ENCODE assay signal across 21 mouse cellular contexts in the genomic region with DNA sequence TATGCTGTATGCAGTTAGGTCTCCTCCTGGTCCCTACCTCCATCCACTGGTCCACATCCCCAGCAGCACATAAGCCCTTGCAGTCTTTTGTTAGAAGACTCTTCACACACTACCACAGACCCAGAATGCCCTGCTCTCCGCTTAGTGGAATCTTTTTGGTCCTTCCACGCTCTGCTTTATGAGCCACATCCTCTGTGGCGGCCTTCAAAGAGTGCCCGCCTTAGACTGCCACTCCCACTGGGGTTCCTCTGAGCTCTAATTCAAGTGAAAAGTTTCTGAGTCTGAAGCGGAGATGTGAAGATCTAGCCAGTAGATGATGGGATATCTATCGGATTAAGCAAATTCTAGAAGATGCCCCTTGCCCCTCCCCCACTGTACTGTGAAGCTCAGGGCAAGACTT. TPM values are rescaled to one million over a fixed set of nuclear protein-coding genes. Genes with fewer than 3 reads are reported as not detected.
DNase-seq lines count a peak whose midpoint lies in the region; ATAC-seq and TF ChIP-seq lines count a peak whose summit lies in the region.
"Had no signal": no experiment of that assay in that cellular context is flagged by ENCODE, and none has a peak within 500 bp of the region (broad histone marks: within the 10 kb centered on the region; RNA-seq: fewer than 3 reads in every experiment).

No protein-coding gene starts in this region.

- H3K9ac ChIP-seq in lung, embryonic 14.5 days = no peak overlapping the region
- no peak overlapping the region for H3K9ac ChIP-seq in lung, postnatal 0 days (replicated peaks; ENCODE audit: low read depth)
- H3K9ac ChIP-seq in intestine, postnatal 0 days (ENCODE audit: low read depth, low read length) = no peak overlapping the region
- H3K9ac ChIP-seq: heart, embryonic 15.5 days; limb, embryonic 12.5 days; liver, embryonic 14.5 days; midbrain, embryonic 12.5 days had no signal

- no peak overlapping the region for H3K4me3 ChIP-seq in lung, embryonic 14.5 days (ENCODE audit: low read depth, low read length)
- no peak overlapping the region for H3K4me3 ChIP-seq in lung, postnatal 0 days (ENCODE audit: low read depth, low read length)
- H3K4me3 ChIP-seq in E14TG2a.4 (replicated peaks; ENCODE audit: low read length) = peak overlapping the region; percentile 54
- H3K4me3 ChIP-seq in kidney, adult 2 months (ENCODE audit: insufficient read depth, low read depth, low read length) = no peak overlapping the region
- no peak overlapping the region for H3K4me3 ChIP-seq in intestine, postnatal 0 days (ENCODE audit: low read depth, low read length)
- H3K4me3 ChIP-seq: heart, adult 2 months; heart, embryonic 15.5 days; hindbrain, embryonic 10.5 days; limb, embryonic 12.5 days; midbrain, embryonic 12.5 days; myocyte had no signal

- WGBS in lung, embryonic 14.5 days = 83% methylated on average over 6 of the region's 6 CpGs
- 80% methylated on average over 6 of the region's 6 CpGs for WGBS in lung, postnatal 0 days
- WGBS in kidney, adult 2 months = 78% methylated on average over 6 of the region's 6 CpGs
- 87% methylated on average over 6 of the region's 6 CpGs for WGBS in intestine, postnatal 0 days

- H3K36me3 ChIP-seq in lung, embryonic 14.5 days (ENCODE audit: insufficient read depth) = no peaks in the 10 kb centered on the region
- H3K36me3 ChIP-seq in lung, postnatal 0 days (ENCODE audit: insufficient read depth, low read length) = no peaks in the 10 kb centered on the region
- H3K36me3 ChIP-seq in E14TG2a.4 (ENCODE audit: insufficient read depth, low read length) = peaks cover 3% of the 10 kb centered on the region; the same call in 1 of the 2 replicates
- no peaks in the 10 kb centered on the region for H3K36me3 ChIP-seq in kidney, adult 2 months (ENCODE audit: control insufficient read depth, insufficient read depth, low read length)
- no peaks in the 10 kb centered on the region for H3K36me3 ChIP-seq in intestine, postnatal 0 days (ENCODE audit: control insufficient read depth, insufficient read depth)
- H3K36me3 ChIP-seq: heart, embryonic 15.5 days; hindbrain, embryonic 10.5 days; limb, embryonic 12.5 days; midbrain, embryonic 12.5 days had no signal

- H3K27ac ChIP-seq in lung, embryonic 14.5 days (ENCODE audit: low read depth) = peak overlapping the region; percentile 47; the same call in 1 of the 2 replicates
- H3K27ac ChIP-seq in lung, postnatal 0 days (ENCODE audit: low read length) = no peak overlapping the region
- H3K27ac ChIP-seq in kidney, adult 2 months (ENCODE audit: insufficient read depth, low read depth, low read length) = no peak overlapping the region
- no peak overlapping the region for H3K27ac ChIP-seq in intestine, postnatal 0 days (ENCODE audit: low read depth, low read length)
- H3K27ac ChIP-seq: heart, adult 2 months; heart, embryonic 15.5 days; limb, embryonic 12.5 days; liver, embryonic 14.5 days; midbrain, embryonic 12.5 days; stomach, postnatal 0 days had no signal

- no peak for TF ChIP-seq CTCF in lung, embryonic 14.5 days (IDR thresholded peaks at IDR 0.05; ENCODE audit: low read depth)
- no peak for TF ChIP-seq CTCF in lung, postnatal 0 days (IDR thresholded peaks at IDR 0.05)
- TF ChIP-seq CTCF in E14TG2a.4 (conservative IDR thresholded peaks at IDR 0.05; ENCODE audit: low read length) = no peak
- TF ChIP-seq CTCF in kidney, adult 2 months (conservative IDR thresholded peaks at IDR 0.05; ENCODE audit: insufficient read depth, insufficient read length, low read depth, low read length) = no peak
- TF ChIP-seq CTCF in intestine, postnatal 0 days (IDR thresholded peaks at IDR 0.05; ENCODE audit: low read depth) = no peak

- H3K4me1 ChIP-seq in lung, embryonic 14.5 days (ENCODE audit: insufficient read depth) = no peaks in the 10 kb centered on the region
- no peaks in the 10 kb centered on the region; the same call in 1 of the 2 replicates for H3K4me1 ChIP-seq in lung, postnatal 0 days (ENCODE audit: insufficient read depth, low read depth, low read length)
- H3K4me1 ChIP-seq in E14TG2a.4 (replicated peaks; ENCODE audit: low read depth, low read length) = peaks cover 77% of the 10 kb centered on the region
- H3K4me1 ChIP-seq in kidney, adult 2 months (ENCODE audit: control insufficient read depth, insufficient read depth, low read length) = no peaks in the 10 kb centered on the region
- H3K4me1 ChIP-seq in intestine, postnatal 0 days (replicated peaks; ENCODE audit: control insufficient read depth, insufficient read depth, low read length) = no peaks in the 10 kb centered on the region

- no peak for ATAC-seq in lung, embryonic 14.5 days (ENCODE audit: insufficient read depth)
- no peak for ATAC-seq in lung, postnatal 0 days
- no peak for ATAC-seq in intestine, postnatal 0 days

- no peaks in the 10 kb centered on the region for H3K9me3 ChIP-seq in lung, embryonic 14.5 days (ENCODE audit: low read depth, low read length)
- no peaks in the 10 kb centered on the region for H3K9me3 ChIP-seq in lung, postnatal 0 days (ENCODE audit: low read length)
- no peaks in the 10 kb centered on the region for H3K9me3 ChIP-seq in E14TG2a.4 (ENCODE audit: low read length)
- no peaks in the 10 kb centered on the region for H3K9me3 ChIP-seq in intestine, postnatal 0 days (ENCODE audit: control insufficient read depth)
- H3K9me3 ChIP-seq: heart, embryonic 15.5 days; hindbrain, embryonic 10.5 days; limb, embryonic 12.5 days; midbrain, embryonic 12.5 days had no signal

- TF ChIP-seq EP300 in lung, postnatal 0 days (IDR thresholded peaks at IDR 0.05) = no peak

- no peak for TF ChIP-seq POLR2A in kidney, adult 2 months (IDR thresholded peaks at IDR 0.05; ENCODE audit: low read depth, low read length)

- DNase-seq in lung, embryonic 14.5 days = no peak
- DNase-seq in lung, postnatal 0 days (ENCODE audit: low spot score) = no peak
- DNase-seq in naive thymus-derived CD4-positive, alpha-beta T cell, adult 2 months (ENCODE audit: low read depth) = peak; percentile 90
- DNase-seq in thymus, postnatal 36 days = peak; percentile 70 to 81
- no peak for DNase-seq in right cerebral cortex, adult 18-20 months
- DNase-seq in kidney, adult 2 months = no peak
- DNase-seq: adrenal gland, adult 2 months; cerebellum, postnatal 14 days; heart, adult 2 months; kidney, adult 18-20 months; kidney, postnatal 25 days; layer of hippocampus, adult 9-11 months had no signal

- no peaks in the 10 kb centered on the region for H3K27me3 ChIP-seq in lung, embryonic 14.5 days (ENCODE audit: insufficient read depth, low read length)
- H3K27me3 ChIP-seq in lung, postnatal 0 days (replicated peaks; ENCODE audit: insufficient read depth, low read length) = no peaks in the 10 kb centered on the region
- no peaks in the 10 kb centered on the region for H3K27me3 ChIP-seq in E14TG2a.4 (ENCODE audit: insufficient read depth, low read length)
- no peaks in the 10 kb centered on the region for H3K27me3 ChIP-seq in kidney, adult 2 months (replicated peaks; ENCODE audit: control insufficient read depth, insufficient read depth, low read length)
- H3K27me3 ChIP-seq in intestine, postnatal 0 days (replicated peaks; ENCODE audit: control insufficient read depth, insufficient read depth, low read length) = no peaks in the 10 kb centered on the region
- H3K27me3 ChIP-seq: heart, embryonic 15.5 days; limb, embryonic 12.5 days; midbrain, embryonic 12.5 days had no signal

- H3K4me2 ChIP-seq in lung, embryonic 14.5 days = no peak overlapping the region
- no peak overlapping the region for H3K4me2 ChIP-seq in lung, postnatal 0 days (replicated peaks; ENCODE audit: low read depth, low read length)
- no peak overlapping the region for H3K4me2 ChIP-seq in intestine, postnatal 0 days (replicated peaks; ENCODE audit: low read depth)
- H3K4me2 ChIP-seq: heart, embryonic 15.5 days; limb, embryonic 12.5 days; midbrain, embryonic 12.5 days had no signal

RNA-seq across cellular contexts. Expression of a gene that starts 47.9 kb away (rescaled TPM):
- polyA plus RNA-seq in lung, embryonic 14.5 days (2014; fragmentation: Nextera tagmentation; extraction: Ambion mirVana) = 26.7 and 27.5 TPM in 2 replicates
- polyA plus RNA-seq in lung, postnatal 0 days (2015; fragmentation: Nextera tagmentation; extraction: Ambion mirVana) = 15.3 and 16.4 TPM in 2 replicates
- polyA plus RNA-seq in kidney, adult 2 months (2012; rRNA removed) = 1.8 and 2.3 TPM in 2 replicates
- polyA plus RNA-seq in intestine, postnatal 0 days (2015; fragmentation: Nextera tagmentation; extraction: Ambion mirVana) = 6.8 and 7.2 TPM in 2 replicates

Comparison
In these comparisons a context has a peak if more than half of its experiments do, and no peak if none do; other contexts are left out.
1. DNase-seq: peak in naive thymus-derived CD4-positive, alpha-beta T cell, adult 2 months (single experiment) and thymus, postnatal 36 days (2 of 2); none in lung, embryonic 14.5 days (single experiment), lung, postnatal 0 days (single experiment), right cerebral cortex, adult 18-20 months (single experiment) and kidney, adult 2 months (single experiment).